Mouse (Mus musculus): ENCODE measurements at regions not wholly inside any gene's neighbourhood (a gene's known extent, or its start where the extent isn't known, plus 50 kb on each side); places are given as distances from the start of the nearest gene placed in this dataset.

- peak; percentile 4 to 38 for DNase-seq (ENCODE audit: low spot score in 2 of 2)
These were observed 148.4 kb upstream of the Ube3a start for GRCm38 (mm10) chr7:59080109-59080508.

Measured in frontal cortex, postnatal 36 days (tissue).